Mouse (Mus musculus): ENCODE measurements around the gene Krtap5-5. TPM values are rescaled to one million over a fixed set of nuclear protein-coding genes. Genes with fewer than 3 reads are reported as not detected.
A peak's percentile ranks its signal among the peaks of the same experiment; 100 is the strongest.
"Not testable (repeated sequence)": the region's sequence is repeated elsewhere in the genome, so short reads cannot be mapped to it uniquely, and the experiment has no call there.

Krtap5-5 gene
- polyA plus RNA-seq (2011; ENCODE audit: insufficient read length, low read depth, missing spikeins) = not detected in 2 replicates

- not testable (repeated sequence) for H3K4me3 ChIP-seq (ENCODE audit: insufficient read depth, low read length); H3K4me1 ChIP-seq (ENCODE audit: control insufficient read depth, insufficient read depth, low read length); H3K27ac ChIP-seq (ENCODE audit: insufficient read depth, low read length)
Observed at GRCm38 (mm10) chr7:142229871-142230270, at the start of gene Krtap5-5. Krtap5-5 (minus strand) TSS chr7:142229971.

DNA sequence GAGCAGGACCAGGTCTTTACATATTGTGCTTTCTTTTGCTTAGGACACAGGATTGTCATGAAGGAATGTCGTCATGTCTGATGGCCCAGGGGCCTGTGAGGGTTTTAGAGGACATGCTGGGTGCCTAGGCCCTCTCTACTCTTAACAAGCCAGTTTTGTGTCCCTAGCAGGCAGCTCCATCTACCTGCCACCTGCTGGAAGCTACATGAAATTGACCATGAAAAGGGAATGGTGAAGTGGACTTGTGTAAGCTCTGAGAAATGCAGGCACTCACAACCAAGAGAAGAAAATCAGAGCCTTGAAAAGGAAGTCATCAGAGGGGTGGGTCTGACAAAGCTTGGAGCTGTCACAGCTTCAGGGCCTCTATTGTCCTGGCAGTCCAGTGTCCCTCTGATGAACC lies 49.5 kb upstream of the Krtap5-5 start:
- H3K27ac ChIP-seq (ENCODE audit: insufficient read depth, low read length); H3K4me1 ChIP-seq (ENCODE audit: control insufficient read depth, insufficient read depth, low read length); H3K4me3 ChIP-seq (ENCODE audit: insufficient read depth, low read length): not testable (repeated sequence)

GRCm38 (mm10) chr7:142278183-142278582 lies 48.4 kb upstream of the Krtap5-5 start:
- not testable (repeated sequence) for H3K4me3 ChIP-seq (ENCODE audit: insufficient read depth, low read length); H3K27ac ChIP-seq (ENCODE audit: insufficient read depth, low read length); H3K4me1 ChIP-seq (ENCODE audit: control insufficient read depth, insufficient read depth, low read length)
- peak; percentile 53; the same call in 1 of the 2 replicates for TF ChIP-seq CTCF (IDR thresholded peaks at IDR 0.05; ENCODE audit: borderline replicate concordance, insufficient read depth, low read length)

GRCm38 (mm10) chr7:142274263-142274662 lies 44.5 kb upstream of the Krtap5-5 start, which contains the start of gene Gm4559:
Gm4559 (minus strand) TSS chr7:142274363.
- H3K4me3 ChIP-seq (ENCODE audit: insufficient read depth, low read length); H3K4me1 ChIP-seq (ENCODE audit: control insufficient read depth, insufficient read depth, low read length); H3K27ac ChIP-seq (ENCODE audit: insufficient read depth, low read length): not testable (repeated sequence)

DNA sequence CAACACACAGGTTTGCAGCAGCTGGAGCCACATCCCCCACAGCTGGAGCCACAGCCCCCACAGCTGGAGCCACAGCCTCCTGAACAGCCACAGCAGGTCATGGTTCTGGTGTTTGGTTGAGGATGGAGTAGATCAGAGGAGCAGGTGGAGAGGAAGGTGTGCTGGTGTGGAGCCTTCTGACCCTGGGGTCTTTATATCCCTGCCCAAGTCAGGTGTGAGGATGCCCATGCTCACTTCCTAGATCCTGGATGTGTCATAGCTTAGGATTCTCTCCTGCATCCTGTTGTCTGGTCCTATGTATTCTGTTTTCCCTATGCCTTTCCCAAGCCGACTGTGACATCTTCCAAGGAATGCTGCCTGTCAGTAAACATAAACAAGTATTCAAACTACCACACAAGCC lies 28.5 kb upstream of the Krtap5-5 start, which contains the start of gene Gm2431:
Gene Gm2431, minus strand, starts transcription at position 101 of the 400 bp plus-strand sequence.
- not testable (repeated sequence) for H3K4me1 ChIP-seq (ENCODE audit: control insufficient read depth, insufficient read depth, low read length); H3K27ac ChIP-seq (ENCODE audit: insufficient read depth, low read length); H3K4me3 ChIP-seq (ENCODE audit: insufficient read depth, low read length)

GRCm38 (mm10) chr7:142255517-142255916 lies 25.7 kb upstream of the Krtap5-5 start:
- Histone ChIP-seq H3K27ac (ENCODE audit: insufficient read depth, low read length) (no peak overlapping the region), H3K4me3 (ENCODE audit: insufficient read depth, low read length) (no peak overlapping the region), H3K4me1 (ENCODE audit: control insufficient read depth, insufficient read depth, low read length) (no peaks in the 10 kb centered on the region)
- peak; percentile 64; the same call in 1 of the 2 replicates for TF ChIP-seq CTCF (IDR thresholded peaks at IDR 0.05; ENCODE audit: borderline replicate concordance, insufficient read depth, low read length)
- no peak for TF ChIP-seq POLR2A (IDR thresholded peaks at IDR 0.05; ENCODE audit: low read depth, low read length)

- Histone ChIP-seq H3K27ac (ENCODE audit: insufficient read depth, low read length) (no peak overlapping the region), H3K4me1 (ENCODE audit: control insufficient read depth, insufficient read depth, low read length) (no peaks in the 10 kb centered on the region), H3K4me3 (ENCODE audit: insufficient read depth, low read length) (no peak overlapping the region)
- no peak for TF ChIP-seq CTCF (IDR thresholded peaks at IDR 0.05; ENCODE audit: borderline replicate concordance, insufficient read depth, low read length)
- no peak for TF ChIP-seq POLR2A (IDR thresholded peaks at IDR 0.05; ENCODE audit: low read depth, low read length)
Observed at GRCm38 (mm10) chr7:142249824-142250223, 20.1 kb upstream of the Krtap5-5 start.

GRCm38 (mm10) chr7:142240978-142241377 lies 11.2 kb upstream of the Krtap5-5 start, which contains the start of gene Gm40460:
Gm40460 (minus strand) TSS chr7:142241078.
- no peak for TF ChIP-seq CTCF (IDR thresholded peaks at IDR 0.05; ENCODE audit: borderline replicate concordance, insufficient read depth, low read length)
- TF ChIP-seq POLR2A (IDR thresholded peaks at IDR 0.05; ENCODE audit: low read depth, low read length) = no peak
- Histone ChIP-seq H3K27ac (ENCODE audit: insufficient read depth, low read length) (no peak within 1 kb of the TSS), H3K4me1 (ENCODE audit: control insufficient read depth, insufficient read depth, low read length) (no peaks in the 10 kb centered on the region), H3K4me3 (ENCODE audit: insufficient read depth, low read length) (no peak within 1 kb of the TSS)

GRCm38 (mm10) chr7:142231540-142231939 lies 1.8 kb upstream of the Krtap5-5 start:
- H3K4me1 ChIP-seq (ENCODE audit: control insufficient read depth, insufficient read depth, low read length) = no peaks in the 10 kb centered on the region
- no peak overlapping the region for H3K27ac ChIP-seq (ENCODE audit: insufficient read depth, low read length)
- H3K4me3 ChIP-seq (ENCODE audit: insufficient read depth, low read length) = no peak overlapping the region
- TF ChIP-seq POLR2A (IDR thresholded peaks at IDR 0.05; ENCODE audit: low read depth, low read length) (no peak), CTCF (IDR thresholded peaks at IDR 0.05; ENCODE audit: borderline replicate concordance, insufficient read depth, low read length) (no peak)

DNA sequence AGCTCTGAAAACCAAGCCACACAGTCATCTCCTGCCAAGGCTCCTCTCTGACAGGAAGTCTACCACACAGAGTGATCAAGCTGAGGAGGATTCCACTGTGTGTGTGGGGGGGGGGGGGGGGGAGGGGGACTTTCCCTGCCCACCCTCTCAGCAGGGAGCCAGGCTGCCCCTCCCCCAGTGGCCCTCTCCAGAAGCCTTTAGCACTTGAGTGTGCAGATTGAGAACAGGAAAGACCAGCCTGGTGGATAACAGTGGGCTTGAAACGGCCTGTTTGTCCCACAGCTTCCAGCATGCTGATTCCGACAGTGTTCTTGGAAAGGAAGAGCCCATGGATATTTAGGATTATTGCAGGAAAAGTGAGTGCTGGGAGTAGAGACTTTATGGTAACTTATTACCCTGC lies 5.3 kb downstream of the Krtap5-5 start:
- Histone ChIP-seq H3K4me1 (ENCODE audit: control insufficient read depth, insufficient read depth, low read length) (no peaks in the 10 kb centered on the region), H3K27ac (ENCODE audit: insufficient read depth, low read length) (no peak overlapping the region), H3K4me3 (ENCODE audit: insufficient read depth, low read length) (no peak overlapping the region)
- TF ChIP-seq CTCF (IDR thresholded peaks at IDR 0.05; ENCODE audit: borderline replicate concordance, insufficient read depth, low read length) = no peak
- TF ChIP-seq POLR2A (IDR thresholded peaks at IDR 0.05; ENCODE audit: low read depth, low read length) = no peak

DNA sequence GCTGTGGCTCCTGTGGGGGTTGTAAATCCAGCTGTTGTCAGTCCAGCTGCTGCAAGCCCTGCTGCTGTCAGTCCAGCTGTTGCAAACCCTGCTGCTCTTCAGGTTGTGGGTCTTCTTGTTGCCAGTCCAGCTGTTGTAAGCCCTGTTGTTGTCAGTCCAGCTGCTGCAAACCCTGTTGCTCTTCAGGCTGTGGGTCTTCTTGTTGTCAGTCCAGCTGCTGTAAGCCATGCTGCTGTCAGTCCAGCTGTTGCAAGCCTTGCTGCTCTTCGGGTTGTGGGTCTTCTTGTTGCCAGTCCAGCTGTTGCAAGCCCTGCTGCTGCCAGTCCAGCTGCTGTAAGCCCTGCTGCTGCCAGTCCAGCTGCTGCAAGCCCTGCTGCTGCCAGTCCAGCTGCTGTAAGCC lies 17.6 kb downstream of the Krtap5-5 start:
- not testable (repeated sequence) for H3K27ac ChIP-seq (ENCODE audit: insufficient read depth, low read length); H3K4me3 ChIP-seq (ENCODE audit: insufficient read depth, low read length); H3K4me1 ChIP-seq (ENCODE audit: control insufficient read depth, insufficient read depth, low read length)

Data from embryonic fibroblast, embryonic 13.5 days (primary cell).